8 mouse cellular contexts compared by ENCODE assay signal in genomic region chr1:52231939-52232765, GRCm38 (mm10). TPM values are rescaled to one million over a fixed set of nuclear protein-coding genes. Genes with fewer than 3 reads are reported as not detected.
A peak's percentile ranks its signal among the peaks of the same experiment; 100 is the strongest.
DNase-seq lines count a peak whose midpoint lies in the region; ATAC-seq and TF ChIP-seq lines count a peak whose summit lies in the region.

No protein-coding gene starts in this region.

- peak overlapping the region; percentile 93 for H3K4me3 ChIP-seq in embryonic facial prominence, embryonic 12.5 days
- H3K4me3 ChIP-seq in heart, adult 2 months = peak overlapping the region; percentile 90
- peak overlapping the region; percentile 91 for H3K4me3 ChIP-seq in limb, embryonic 14.5 days (replicated peaks; ENCODE audit: low read length)
- peak overlapping the region; percentile 98 for H3K4me3 ChIP-seq in midbrain, embryonic 16.5 days (ENCODE audit: low read depth, low read length)
- H3K4me3 ChIP-seq in spleen, adult 2 months (ENCODE audit: extremely low read depth, insufficient read depth, insufficient read length) = peak overlapping the region; percentile 89

- H3K9me3 ChIP-seq in embryonic facial prominence, embryonic 12.5 days = no peaks in the 10 kb centered on the region
- no peaks in the 10 kb centered on the region for H3K9me3 ChIP-seq in limb, embryonic 14.5 days (ENCODE audit: control insufficient read depth, low read length)
- no peaks in the 10 kb centered on the region for H3K9me3 ChIP-seq in midbrain, embryonic 16.5 days (replicated peaks; ENCODE audit: control insufficient read depth, low read length, poor library complexity, severe bottlenecking)

- H3K9ac ChIP-seq in embryonic facial prominence, embryonic 12.5 days = peak overlapping the region; percentile 91
- peak overlapping the region; percentile 94 for H3K9ac ChIP-seq in heart, adult 2 months (ENCODE audit: low read depth, low read length)
- H3K9ac ChIP-seq in limb, embryonic 14.5 days (ENCODE audit: low read depth, low read length, severe bottlenecking) = peak overlapping the region; percentile 89
- H3K9ac ChIP-seq in midbrain, embryonic 16.5 days (ENCODE audit: low read depth, low read length) = peak overlapping the region; percentile 97

- H3K27me3 ChIP-seq in embryonic facial prominence, embryonic 12.5 days = no peaks in the 10 kb centered on the region
- H3K27me3 ChIP-seq in heart, adult 2 months (ENCODE audit: control insufficient read depth, insufficient read depth, low read length) = no peaks in the 10 kb centered on the region
- no peaks in the 10 kb centered on the region for H3K27me3 ChIP-seq in limb, embryonic 14.5 days (ENCODE audit: control insufficient read depth, insufficient read depth, low read length)
- H3K27me3 ChIP-seq in midbrain, embryonic 16.5 days (ENCODE audit: control insufficient read depth, insufficient read depth, low read depth, low read length) = no peaks in the 10 kb centered on the region
- no peaks in the 10 kb centered on the region for H3K27me3 ChIP-seq in spleen, adult 2 months (ENCODE audit: control insufficient read depth, insufficient read depth, low read length)

- H3K27ac ChIP-seq in embryonic facial prominence, embryonic 12.5 days = peak overlapping the region; percentile 95
- peak overlapping the region; percentile 92 for H3K27ac ChIP-seq in heart, adult 2 months
- H3K27ac ChIP-seq in limb, embryonic 14.5 days (replicated peaks; ENCODE audit: low read depth, low read length) = peak overlapping the region; percentile 91
- H3K27ac ChIP-seq in midbrain, embryonic 16.5 days (ENCODE audit: low read length) = peak overlapping the region; percentile 97
- peak overlapping the region; percentile 95 for H3K27ac ChIP-seq in spleen, adult 2 months (ENCODE audit: insufficient read depth, low read length)

- 0 out of 2 replicates have a peak, but pooled peaks have one; percentile 33 for TF ChIP-seq EP300 in heart, adult 2 months (IDR thresholded peaks at IDR 0.05; ENCODE audit: insufficient read depth, low read depth, low read length)

- ATAC-seq in embryonic facial prominence, embryonic 12.5 days (ENCODE audit: insufficient number of reproducible peaks, insufficient read depth, low FRiP score, low TSS enrichment) = 0 out of 2 replicates have a peak, but pooled peaks have one; percentile 6
- ATAC-seq in limb, embryonic 14.5 days (ENCODE audit: low FRiP score, low read depth) = peak; percentile 6
- ATAC-seq in midbrain, embryonic 16.5 days = peak; percentile 61

- peak overlapping the region; percentile 60 for H3K4me2 ChIP-seq in embryonic facial prominence, embryonic 12.5 days (replicated peaks)
- peak overlapping the region; percentile 81 for H3K4me2 ChIP-seq in limb, embryonic 14.5 days (replicated peaks; ENCODE audit: low read depth, low read length, severe bottlenecking)
- peak overlapping the region; percentile 77 for H3K4me2 ChIP-seq in midbrain, embryonic 16.5 days (ENCODE audit: low read length)

- H3K79me2 ChIP-seq in heart, adult 2 months (replicated peaks; ENCODE audit: control insufficient read depth, insufficient read depth, low read length) = peaks cover 5% of the 10 kb centered on the region; the same call in 1 of the 2 replicates

- H3K36me3 ChIP-seq in embryonic facial prominence, embryonic 12.5 days = no peaks in the 10 kb centered on the region
- peaks cover 17% of the 10 kb centered on the region for H3K36me3 ChIP-seq in heart, adult 2 months (ENCODE audit: control insufficient read depth, insufficient read depth, low read length)
- H3K36me3 ChIP-seq in limb, embryonic 14.5 days (ENCODE audit: control insufficient read depth, insufficient read depth, low read length) = no peaks in the 10 kb centered on the region
- no peaks in the 10 kb centered on the region for H3K36me3 ChIP-seq in midbrain, embryonic 16.5 days (ENCODE audit: control insufficient read depth, insufficient read depth, low read length)
- no peaks in the 10 kb centered on the region for H3K36me3 ChIP-seq in spleen, adult 2 months (ENCODE audit: control insufficient read depth, insufficient read depth, low read length)

- under 1% methylated on average over 51 of the region's 69 CpGs for WGBS in embryonic facial prominence, embryonic 12.5 days
- under 1% methylated on average over 61 of the region's 69 CpGs for WGBS in heart, adult 2 months
- WGBS in limb, embryonic 14.5 days = 4% methylated on average over 46 of the region's 69 CpGs
- WGBS in midbrain, embryonic 16.5 days = under 1% methylated on average over 63 of the region's 69 CpGs
- WGBS in spleen, adult 2 months = under 1% methylated on average over 57 of the region's 69 CpGs

- no peak for TF ChIP-seq POLR2A in heart, adult 2 months (IDR thresholded peaks at IDR 0.05; ENCODE audit: insufficient read depth, low read depth, low read length)
- no peak for TF ChIP-seq POLR2A in limb, embryonic 14.5 days (IDR thresholded peaks at IDR 0.05; ENCODE audit: borderline replicate concordance, extremely low read depth, insufficient read depth, insufficient read length)
- TF ChIP-seq POLR2A in spleen, adult 2 months (IDR thresholded peaks at IDR 0.05; ENCODE audit: low read depth, low read length) = no peak; the same call in 1 of the 2 replicates

- intact Hi-C loops in heart, adult 2 months (cut with DNase I) = loop anchor here (2.0 kb wide), 1 partner anchor 55 kb away; no protein-coding TSS in a partner anchor

- peaks cover 3% of the 10 kb centered on the region; the same call in 1 of the 2 replicates for H3K4me1 ChIP-seq in embryonic facial prominence, embryonic 12.5 days
- H3K4me1 ChIP-seq in heart, adult 2 months (ENCODE audit: control insufficient read depth, insufficient read depth, low read length) = peaks cover 1% of the 10 kb centered on the region
- peaks cover 11% of the 10 kb centered on the region for H3K4me1 ChIP-seq in limb, embryonic 14.5 days (ENCODE audit: control insufficient read depth, insufficient read depth, low read length)
- H3K4me1 ChIP-seq in midbrain, embryonic 16.5 days (ENCODE audit: control insufficient read depth, insufficient read depth, low read length) = peaks cover 15% of the 10 kb centered on the region
- H3K4me1 ChIP-seq in spleen, adult 2 months (ENCODE audit: control insufficient read depth, insufficient read depth, insufficient read length) = peaks cover 9% of the 10 kb centered on the region

- DNase-seq in 3T3-L1 (ENCODE audit: low read depth, low spot score) = peak; percentile 63
- DNase-seq in adrenal gland, postnatal 25 days = peak; percentile 67
- DNase-seq in heart, adult 2 months = peak; percentile 80 to 83
- peak; percentile 46 for DNase-seq in kidney, adult 9 months
- DNase-seq in limb, embryonic 14.5 days (ENCODE audit: low spot score) = peak; percentile 34
- peak; percentile 41 to 79 for DNase-seq in spleen, adult 2 months (ENCODE audit: low read depth in 1 of 2, low spot score in 2 of 2)

- no peak for TF ChIP-seq CTCF in heart, adult 2 months (IDR thresholded peaks at IDR 0.05)
- no peak for TF ChIP-seq CTCF in spleen, adult 2 months (IDR thresholded peaks at IDR 0.05; ENCODE audit: extremely low read depth, insufficient read depth, insufficient read length, insufficient replicate concordance)

RNA-seq across cellular contexts. Expression of gene Gls, which starts 0.9 kb away (rescaled TPM):
- 89.1 and 104 TPM in 2 replicates for total RNA-seq in adrenal gland, postnatal 25 days (2021)
- polyA plus RNA-seq in embryonic facial prominence, embryonic 12.5 days (2016; fragmentation: Nextera tagmentation; extraction: Ambion mirVana) = 27.9 and 31.7 TPM in 2 replicates
- total RNA-seq in heart, adult 2 months (2021) = 10 to 100 TPM; 79.5 to 90.0 TPM
- polyA plus RNA-seq in heart, adult 2 months (2012; rRNA removed) = 15.7 and 28.8 TPM in 2 replicates
- polyA plus RNA-seq in limb, embryonic 14.5 days (2012; rRNA removed) = 110 and 126 TPM in 2 replicates
- polyA plus RNA-seq in limb, embryonic 14.5 days (2014; fragmentation: Nextera tagmentation; extraction: Ambion mirVana) = 44.9 and 45.0 TPM in 2 replicates
- polyA plus RNA-seq in midbrain, embryonic 16.5 days (2015; fragmentation: Nextera tagmentation; extraction: Ambion mirVana) = 35.0 and 36.9 TPM in 2 replicates
- 9.8 and 11.2 TPM in 2 replicates for polyA plus RNA-seq in spleen, adult 2 months (2012; rRNA removed)

Comparison
In these comparisons a context has a peak if more than half of its experiments do, and no peak if none do; other contexts are left out.
1. Peak in every context shown above with its lines: DNase-seq, ATAC-seq, H3K4me3 ChIP-seq and H3K27ac ChIP-seq.
2. ATAC-seq: peak in every context shown above with its lines; median percentile 61 in midbrain, embryonic 16.5 days; 6 in embryonic facial prominence, embryonic 12.5 days; 6 in limb, embryonic 14.5 days.